Mouse (Mus musculus) kidney, embryonic 14.5 days (tissue): ENCODE results near the gene AB124611. TPM values are rescaled to one million over a fixed set of nuclear protein-coding genes. Genes with fewer than 3 reads are reported as not detected.
"Not testable (repeated sequence)": the region's sequence is repeated elsewhere in the genome, so short reads cannot be mapped to it uniquely, and the experiment has no call there.

Source experiments
- ATAC-seq: fragments of 200-750 bp; cut with Nextera tagmentation; 2 replicates; pipeline ENCODE4 v1.8.0; 2017; ENCODE audit warnings: moderate number of reproducible peaks, mild to moderate bottlenecking, moderate TSS enrichment, moderate library complexity; ENCODE audit not compliant: low FRiP score, low TSS enrichment
- H3K27ac ChIP-seq: fragments of 300-500 bp; sonication (generic); 2 replicates; pipeline ENCODE4 v1.5.1; 2014; ENCODE audit warnings: low read depth, mild to moderate bottlenecking, low read length, moderate library complexity, mixed read lengths
- H3K27me3 ChIP-seq: fragments of 300-500 bp; sonication (generic); 2 replicates; pipeline ENCODE4 v1.6.1; 2014; ENCODE audit warnings: mild to moderate bottlenecking, low read length; ENCODE audit not compliant: control insufficient read depth, insufficient read depth
- H3K36me3 ChIP-seq: fragments of 300-500 bp; sonication (generic); 2 replicates; pipeline ENCODE4 v1.6.1; 2014; ENCODE audit warnings: low read length, mixed read lengths; ENCODE audit not compliant: control insufficient read depth, insufficient read depth
- H3K4me1 ChIP-seq: fragments of 300-500 bp; sonication (generic); 2 replicates; pipeline ENCODE4 v1.6.1; 2014; ENCODE audit warnings: low read length, mixed read lengths; ENCODE audit not compliant: control insufficient read depth, insufficient read depth
- H3K4me2 ChIP-seq: fragments of 300-500 bp; sonication (generic); replicated peaks from 2 replicates; pipeline ENCODE4 v1.6.1; 2014; ENCODE audit warnings: low read depth, mild to moderate bottlenecking, low read length
- H3K4me3 ChIP-seq: fragments of 300-500 bp; sonication (generic); 2 replicates; pipeline ENCODE4 v1.5.1; 2014; ENCODE audit warnings: mild to moderate bottlenecking, low read length
- H3K9ac ChIP-seq: fragments of 300-500 bp; sonication (generic); 2 replicates; pipeline ENCODE4 v1.6.1; 2014; ENCODE audit warnings: low read depth, mild to moderate bottlenecking, low read length, moderate library complexity
- H3K9me3 ChIP-seq: fragments of 300-500 bp; sonication (generic); 2 replicates; pipeline ENCODE4 v1.6.1; 2016; ENCODE audit warnings: low read length; ENCODE audit not compliant: control insufficient read depth
- WGBS: fragments of 180-500 bp; shearing (Covaris S2); extraction: QIAGEN DNeasy Blood & Tissue Kit; methylation state at CpG from one replicate; pipeline ENCODE4 v1.1.7; 2014; 5-methylcytosine and 5-hydroxymethylcytosine counted together
- polyA plus RNA-seq: library from polyadenylated mRNA; unstranded; fragments of >200 nt; fragmentation: Nextera tagmentation; extraction: Ambion mirVana; gene quantifications from 2 replicates; pipeline ENCODE4 v1.2.1, GENCODE M21; 2014

The AB124611 gene
- polyA plus RNA-seq, 1 experiment from 2014 or later = 4.8 TPM

DNA sequence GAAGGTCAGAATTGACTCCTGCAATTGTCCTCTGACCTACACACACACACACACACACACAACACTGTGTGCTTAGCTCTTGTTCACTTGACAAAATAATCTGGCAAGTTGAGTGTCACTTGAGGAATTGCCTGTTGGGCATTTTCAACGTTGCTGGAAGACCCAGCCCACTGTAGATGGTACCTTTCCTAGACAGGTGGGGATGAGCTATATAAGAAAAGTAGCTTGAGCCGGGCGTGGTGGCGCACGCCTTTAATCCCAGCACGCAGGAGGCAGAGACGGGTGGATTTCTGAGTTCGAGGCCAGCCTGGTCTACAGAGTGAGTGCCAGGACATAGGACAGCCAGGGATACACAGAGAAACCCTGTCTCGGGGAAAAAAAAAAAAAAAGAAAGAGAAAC lies 14.9 kb upstream of the AB124611 start:
- Histone ChIP-seq H3K4me3 (peak overlapping the region; percentile 72), H3K4me1 (peaks cover 20% of the 10 kb centered on the region), H3K27me3 (no peaks in the 10 kb centered on the region), H3K36me3 (peaks cover 29% of the 10 kb centered on the region), H3K9ac (peak overlapping the region; percentile 74; the same call in 1 of the 2 replicates), H3K27ac (peak overlapping the region; percentile 93; the same call in 1 of the 2 replicates), H3K4me2 (peak overlapping the region; percentile 58), H3K9me3 (no peaks in the 10 kb centered on the region)
- no peak for ATAC-seq
- 82% methylated on average over 9 of the region's 9 CpGs for WGBS

DNA sequence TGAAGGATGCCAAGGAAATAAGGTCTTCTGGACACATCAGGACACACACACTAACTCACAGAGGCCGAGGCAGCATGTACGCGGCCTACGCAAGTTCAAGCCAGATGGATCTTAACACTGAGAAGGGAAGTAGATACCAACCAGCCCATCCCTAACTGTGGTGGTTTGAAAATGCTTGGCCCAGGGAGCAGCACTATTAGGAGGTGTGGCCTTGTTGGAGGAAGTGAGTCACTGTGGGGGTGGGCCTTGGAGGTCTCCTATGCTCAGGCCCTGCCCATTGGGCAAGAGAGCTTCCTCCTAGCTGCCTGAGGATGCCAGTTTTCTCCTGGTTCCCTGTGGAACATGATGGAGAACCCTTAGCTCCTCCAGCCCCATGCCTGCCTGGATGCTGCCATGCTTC lies 12.5 kb upstream of the AB124611 start:
- H3K36me3 ChIP-seq = peaks cover 7% of the 10 kb centered on the region
- 93% methylated on average over 4 of the region's 4 CpGs for WGBS
- ATAC-seq = no peak
- peaks cover 9% of the 10 kb centered on the region for H3K4me1 ChIP-seq
- H3K4me3 ChIP-seq = no peak overlapping the region
- no peaks in the 10 kb centered on the region for H3K9me3 ChIP-seq
- no peak overlapping the region for H3K9ac ChIP-seq
- H3K27me3 ChIP-seq = no peaks in the 10 kb centered on the region
- no peak overlapping the region for H3K4me2 ChIP-seq
- H3K27ac ChIP-seq = no peak overlapping the region

DNA sequence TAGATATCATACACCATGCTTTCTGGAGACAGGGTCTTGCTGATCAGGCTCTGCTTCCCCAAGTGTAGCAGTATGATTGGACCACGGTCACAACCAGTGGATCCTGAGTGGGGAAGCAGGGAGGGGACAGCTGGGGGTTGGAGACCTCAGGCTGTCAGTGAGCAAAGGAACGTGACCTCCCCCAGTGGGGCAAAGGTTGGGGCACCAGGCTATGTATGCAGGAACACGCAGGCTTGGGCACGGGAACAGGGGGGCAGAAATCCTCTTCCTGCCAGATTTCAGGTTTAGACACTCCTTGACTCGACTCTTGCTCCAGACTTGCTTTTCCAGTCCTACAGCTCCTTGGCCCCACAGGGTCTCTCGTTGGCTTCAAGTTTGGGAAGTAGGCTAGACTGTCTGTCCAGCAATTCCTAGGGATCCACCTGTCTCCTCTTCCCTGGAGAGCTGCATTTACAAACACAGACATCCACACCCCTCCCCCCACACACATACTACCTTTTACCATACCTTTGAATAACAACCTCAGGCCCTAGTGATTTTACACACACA lies 8.0 kb upstream of the AB124611 start:
- Histone ChIP-seq H3K27me3 (no peaks in the 10 kb centered on the region), H3K4me3 (no peak overlapping the region), H3K9ac (no peak overlapping the region), H3K4me1 (no peaks in the 10 kb centered on the region), H3K4me2 (no peak overlapping the region), H3K9me3 (no peaks in the 10 kb centered on the region), H3K27ac (no peak overlapping the region), H3K36me3 (no peaks in the 10 kb centered on the region)
- 63% methylated on average over 6 of the region's 6 CpGs for WGBS
- ATAC-seq = no peak

DNA sequence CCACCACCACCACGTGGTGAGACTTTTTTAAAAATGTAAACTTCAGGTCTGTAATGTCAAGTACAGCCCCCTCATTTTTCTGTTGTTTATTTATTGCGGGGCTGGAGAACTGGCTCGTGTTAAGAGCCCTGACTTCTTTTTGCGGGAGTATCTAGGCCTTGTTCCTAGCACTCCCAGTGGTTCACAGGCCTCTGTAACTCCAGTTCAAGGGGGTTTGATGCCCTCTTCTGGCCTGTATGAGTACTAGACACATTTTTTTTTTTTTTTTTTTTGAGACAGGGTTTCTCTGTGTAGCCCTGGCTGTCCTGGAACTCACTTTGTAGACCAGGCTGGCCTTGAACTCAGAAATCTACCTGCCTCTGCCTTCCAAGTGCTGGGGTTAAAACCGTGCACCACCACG lies 7.3 kb upstream of the AB124611 start:
- ATAC-seq, H3K4me3 ChIP-seq, H3K9me3 ChIP-seq, H3K4me2 ChIP-seq, H3K27ac ChIP-seq, H3K36me3 ChIP-seq, H3K9ac ChIP-seq, H3K4me1 ChIP-seq, H3K27me3 ChIP-seq: not testable (repeated sequence)
- 89% methylated on average over 6 of the region's 6 CpGs for WGBS

- WGBS = 77% methylated on average over 7 of the region's 7 CpGs
- H3K4me1 ChIP-seq = no peaks in the 10 kb centered on the region
- H3K9me3 ChIP-seq = no peaks in the 10 kb centered on the region
- no peaks in the 10 kb centered on the region for H3K27me3 ChIP-seq
- ATAC-seq = no peak
- peaks cover 4% of the 10 kb centered on the region; the same call in 1 of the 2 replicates for H3K36me3 ChIP-seq
- H3K27ac ChIP-seq = no peak overlapping the region
- H3K9ac ChIP-seq = no peak overlapping the region
- no peak overlapping the region for H3K4me3 ChIP-seq
- H3K4me2 ChIP-seq = no peak overlapping the region
Measured at GRCm38 (mm10) chr9:21525142-21525936, 637 bp upstream of the AB124611 start.

- ATAC-seq = no peak
- H3K27ac ChIP-seq = no peak overlapping the region
- no peak overlapping the region for H3K9ac ChIP-seq
- no peak overlapping the region for H3K4me3 ChIP-seq
- H3K9me3 ChIP-seq = no peaks in the 10 kb centered on the region
- 76% methylated on average over 3 of the region's 3 CpGs for WGBS
- no peaks in the 10 kb centered on the region for H3K4me1 ChIP-seq
- no peaks in the 10 kb centered on the region for H3K27me3 ChIP-seq
- H3K4me2 ChIP-seq = no peak overlapping the region
- peaks cover 4% of the 10 kb centered on the region; the same call in 1 of the 2 replicates for H3K36me3 ChIP-seq
Measured at GRCm38 (mm10) chr9:21526634-21526944, 613 bp downstream of the AB124611 start.

DNA sequence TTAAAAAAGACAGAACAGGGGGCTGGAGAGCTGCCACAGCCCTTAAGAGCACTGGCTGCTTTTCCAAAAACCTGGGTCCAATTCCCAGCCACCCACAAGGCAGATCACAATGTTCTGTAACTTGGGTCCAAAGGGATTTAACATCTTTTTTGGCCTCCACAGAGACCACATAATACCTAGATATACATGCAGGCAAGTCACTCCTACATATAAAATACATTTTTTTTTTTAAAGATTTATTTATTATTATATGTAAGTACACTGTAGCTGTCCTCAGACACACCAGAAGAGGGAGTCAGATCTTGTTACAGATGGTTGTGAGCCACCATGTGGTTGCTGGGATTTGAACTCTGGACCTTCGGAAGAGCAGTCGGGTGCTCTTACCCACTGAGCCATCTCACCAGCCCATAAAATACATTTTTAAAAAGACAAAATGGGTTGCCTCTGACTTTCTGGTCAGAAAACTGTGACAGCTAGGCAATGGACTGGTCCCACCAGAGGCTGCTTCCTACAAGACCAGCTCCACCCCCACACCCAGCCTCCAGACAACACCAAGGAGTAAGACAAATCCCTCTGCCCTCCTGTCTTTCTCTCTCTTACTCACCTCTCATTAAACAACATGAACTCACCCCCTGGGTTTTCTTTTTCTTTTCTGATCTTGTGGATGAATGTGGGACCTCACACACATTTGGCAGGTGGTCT lies 1.3 kb downstream of the AB124611 start:
- no peaks in the 10 kb centered on the region for H3K27me3 ChIP-seq
- H3K36me3 ChIP-seq = peaks cover 4% of the 10 kb centered on the region; the same call in 1 of the 2 replicates
- H3K4me2 ChIP-seq = no peak overlapping the region
- no peak overlapping the region for H3K27ac ChIP-seq
- no peak overlapping the region for H3K9ac ChIP-seq
- H3K4me3 ChIP-seq = no peak overlapping the region
- no peaks in the 10 kb centered on the region for H3K4me1 ChIP-seq
- no peak for ATAC-seq
- WGBS = 92% methylated on average over 2 of the region's 2 CpGs
- H3K9me3 ChIP-seq = no peaks in the 10 kb centered on the region

DNA sequence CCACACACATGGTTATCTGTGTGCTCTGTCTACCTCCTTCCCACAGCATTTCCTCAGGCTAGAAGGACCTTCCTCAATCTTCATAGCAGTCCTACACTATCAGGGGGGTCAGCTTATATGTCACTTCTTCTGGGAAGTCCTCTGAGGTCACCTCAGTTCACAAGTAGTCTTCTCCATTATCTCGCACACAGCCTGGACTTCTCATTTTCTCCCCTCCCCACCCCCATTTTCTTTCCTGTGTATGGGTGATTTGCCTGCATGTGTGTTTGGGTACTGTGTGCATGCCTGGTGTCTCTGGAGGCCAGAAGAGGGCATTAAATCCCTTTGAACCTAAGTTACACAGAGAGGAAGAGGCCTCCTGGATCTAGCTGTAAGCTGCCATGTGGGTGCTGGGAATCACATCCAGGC lies 1.9 kb downstream of the AB124611 start:
- H3K9ac ChIP-seq = no peak overlapping the region
- H3K27ac ChIP-seq = no peak overlapping the region
- no peak for ATAC-seq
- no peaks in the 10 kb centered on the region for H3K4me1 ChIP-seq
- H3K4me2 ChIP-seq = no peak overlapping the region
- peaks cover 4% of the 10 kb centered on the region; the same call in 1 of the 2 replicates for H3K36me3 ChIP-seq
- H3K27me3 ChIP-seq = no peaks in the 10 kb centered on the region
- H3K9me3 ChIP-seq = no peaks in the 10 kb centered on the region
- WGBS = 65% methylated on average over 1 of the region's 1 CpGs
- no peak overlapping the region for H3K4me3 ChIP-seq

DNA sequence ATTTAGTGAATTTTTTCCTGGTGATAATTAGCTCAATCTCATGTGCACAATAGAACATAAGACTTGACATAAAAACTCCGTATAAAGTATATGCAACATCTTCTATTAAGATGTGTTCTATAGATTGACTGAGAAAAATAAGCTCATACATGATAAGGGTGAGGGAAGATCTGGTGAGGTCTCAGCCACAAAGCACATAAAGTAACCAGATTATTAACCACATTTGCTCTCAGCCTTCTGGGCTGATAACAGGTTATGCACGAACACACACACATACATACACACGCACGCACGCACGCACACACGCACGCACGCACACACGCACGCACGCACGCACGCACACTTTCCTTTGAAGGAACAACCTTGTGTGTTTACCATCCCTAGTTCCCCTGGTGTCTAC lies 10.5 kb downstream of the AB124611 start:
- Histone ChIP-seq H3K27ac (no peak overlapping the region), H3K4me3 (no peak overlapping the region), H3K27me3 (no peaks in the 10 kb centered on the region), H3K4me2 (no peak overlapping the region), H3K36me3 (no peaks in the 10 kb centered on the region), H3K9ac (no peak overlapping the region), H3K4me1 (no peaks in the 10 kb centered on the region), H3K9me3 (no peaks in the 10 kb centered on the region)
- no peak for ATAC-seq
- WGBS = 91% methylated on average over 14 of the region's 14 CpGs
